Mouse (Mus musculus): ENCODE measurements around the gene Hcn3.

GRCm38 (mm10) chr3:89175544-89175943 is 15.5 kb upstream of the Hcn3 start:
- TF ChIP-seq CTCF (IDR thresholded peaks at IDR 0.05; ENCODE audit: borderline replicate concordance, control insufficient read depth, extremely low read depth, insufficient read depth, low read length, poor library complexity) (no peak), POLR2A (IDR thresholded peaks at IDR 0.05; ENCODE audit: control insufficient read depth, extremely low read depth, insufficient read depth, low read length, poor library complexity) (no peak)
